Mouse (Mus musculus): ENCODE data around the gene Ephx1. TPM values are rescaled to one million over a fixed set of nuclear protein-coding genes. Genes with fewer than 3 reads are reported as not detected.

Gene Ephx1
- polyA plus RNA-seq (2015; fragmentation: Nextera tagmentation; extraction: Ambion mirVana), result 3.6 and 4.0 TPM in 2 replicates

DNA sequence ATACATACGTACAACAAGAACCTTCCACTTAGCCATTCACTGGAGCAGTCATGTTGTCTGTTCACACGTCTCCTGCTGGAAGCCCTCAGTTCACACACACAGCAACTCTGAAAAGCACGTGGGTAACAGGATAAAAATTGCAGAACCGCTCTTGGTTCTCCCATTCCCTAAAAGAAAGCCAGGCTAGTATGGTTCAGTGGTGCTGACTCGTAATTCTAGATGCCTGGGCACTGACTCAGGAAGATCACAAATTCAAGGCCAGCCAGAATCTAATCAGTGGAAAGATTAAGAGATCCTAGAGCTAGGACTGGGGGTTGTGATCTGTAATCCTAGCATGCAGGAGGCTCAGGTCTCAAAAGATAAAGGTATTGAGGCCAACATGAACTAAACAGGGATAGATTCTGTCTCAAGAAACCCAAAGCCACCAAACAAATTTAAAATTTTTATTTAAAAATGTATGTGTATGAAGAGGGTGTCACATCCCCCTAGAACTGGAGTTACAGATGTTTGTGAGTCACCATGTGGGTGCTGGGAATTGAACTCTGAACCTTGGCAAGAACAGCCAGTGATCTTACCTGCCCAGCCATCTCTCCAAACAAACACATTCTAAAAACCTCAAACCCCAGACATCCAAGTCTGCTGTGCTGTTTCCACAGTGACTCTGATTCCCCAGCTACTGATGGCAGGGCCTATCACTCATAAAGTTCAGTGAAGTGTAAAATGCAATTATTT, at the start of gene Ephx1:
Gene Ephx1, minus strand, starts transcription at position 149 of the 732 bp plus-strand sequence.
- H3K9me3 ChIP-seq, result no peaks in the 10 kb centered on the region
- 51% methylated on average over 5 of the region's 5 CpGs for WGBS
- no peak within 1 kb of the TSS for H3K9ac ChIP-seq
- ATAC-seq, result no peak
- H3K27me3 ChIP-seq (replicated peaks), result no peaks in the 10 kb centered on the region
- H3K4me1 ChIP-seq (replicated peaks), result peaks cover 15% of the 10 kb centered on the region
- no peak within 1 kb of the TSS for H3K27ac ChIP-seq
- no peak within 1 kb of the TSS for H3K4me2 ChIP-seq (replicated peaks)
- H3K36me3 ChIP-seq, result no peaks in the 10 kb centered on the region
- H3K4me3 ChIP-seq (replicated peaks), result no peak within 1 kb of the TSS

- H3K27me3 ChIP-seq (replicated peaks), result no peaks in the 10 kb centered on the region
- H3K27ac ChIP-seq, result no peak overlapping the region
- ATAC-seq, result no peak
- H3K4me2 ChIP-seq (replicated peaks), result no peak overlapping the region
- no peaks in the 10 kb centered on the region for H3K36me3 ChIP-seq
- WGBS, result 69% methylated on average over 11 of the region's 11 CpGs
- no peaks in the 10 kb centered on the region for H3K4me1 ChIP-seq (replicated peaks)
- H3K4me3 ChIP-seq (replicated peaks), result no peak overlapping the region
- H3K9me3 ChIP-seq, result no peaks in the 10 kb centered on the region
- H3K9ac ChIP-seq, result no peak overlapping the region
Measured at GRCm38 (mm10) chr1:181069671-181070070, 49.0 kb upstream of the Ephx1 start.

- Histone ChIP-seq H3K9me3 (no peaks in the 10 kb centered on the region), H3K4me3 (replicated peaks) (no peak overlapping the region), H3K36me3 (no peaks in the 10 kb centered on the region), H3K9ac (no peak overlapping the region), H3K4me2 (replicated peaks) (no peak overlapping the region), H3K4me1 (replicated peaks) (no peaks in the 10 kb centered on the region), H3K27me3 (replicated peaks) (no peaks in the 10 kb centered on the region), H3K27ac (no peak overlapping the region)
- 76% methylated on average over 1 of the region's 1 CpGs for WGBS
- ATAC-seq, result no peak
Measured at GRCm38 (mm10) chr1:181068344-181068743, 47.6 kb upstream of the Ephx1 start.

GRCm38 (mm10) chr1:181064648-181065047, 43.9 kb upstream of the Ephx1 start:
- no peak overlapping the region for H3K4me2 ChIP-seq (replicated peaks)
- WGBS, result 74% methylated on average over 6 of the region's 6 CpGs
- H3K36me3 ChIP-seq, result no peaks in the 10 kb centered on the region
- no peak for ATAC-seq
- H3K27ac ChIP-seq, result no peak overlapping the region
- no peak overlapping the region for H3K4me3 ChIP-seq (replicated peaks)
- H3K9ac ChIP-seq, result no peak overlapping the region
- no peaks in the 10 kb centered on the region for H3K27me3 ChIP-seq (replicated peaks)
- H3K9me3 ChIP-seq, result no peaks in the 10 kb centered on the region
- no peaks in the 10 kb centered on the region for H3K4me1 ChIP-seq (replicated peaks)

GRCm38 (mm10) chr1:181063991-181064390, 43.3 kb upstream of the Ephx1 start:
- Histone ChIP-seq H3K36me3 (no peaks in the 10 kb centered on the region), H3K9me3 (no peaks in the 10 kb centered on the region), H3K4me2 (replicated peaks) (no peak overlapping the region), H3K4me3 (replicated peaks) (no peak overlapping the region), H3K27me3 (replicated peaks) (no peaks in the 10 kb centered on the region), H3K9ac (no peak overlapping the region), H3K4me1 (replicated peaks) (no peaks in the 10 kb centered on the region), H3K27ac (no peak overlapping the region)
- 69% methylated on average over 2 of the region's 2 CpGs for WGBS
- no peak for ATAC-seq

- H3K4me2 ChIP-seq (replicated peaks), result no peak overlapping the region
- no peak overlapping the region for H3K4me3 ChIP-seq (replicated peaks)
- 66% methylated on average over 3 of the region's 3 CpGs for WGBS
- H3K9ac ChIP-seq, result no peak overlapping the region
- H3K4me1 ChIP-seq (replicated peaks), result no peaks in the 10 kb centered on the region
- H3K27ac ChIP-seq, result no peak overlapping the region
- H3K27me3 ChIP-seq (replicated peaks), result no peaks in the 10 kb centered on the region
- no peak for ATAC-seq
- no peaks in the 10 kb centered on the region for H3K9me3 ChIP-seq
- no peaks in the 10 kb centered on the region for H3K36me3 ChIP-seq
Measured at GRCm38 (mm10) chr1:181061784-181062485, 41.2 kb upstream of the Ephx1 start.

DNA sequence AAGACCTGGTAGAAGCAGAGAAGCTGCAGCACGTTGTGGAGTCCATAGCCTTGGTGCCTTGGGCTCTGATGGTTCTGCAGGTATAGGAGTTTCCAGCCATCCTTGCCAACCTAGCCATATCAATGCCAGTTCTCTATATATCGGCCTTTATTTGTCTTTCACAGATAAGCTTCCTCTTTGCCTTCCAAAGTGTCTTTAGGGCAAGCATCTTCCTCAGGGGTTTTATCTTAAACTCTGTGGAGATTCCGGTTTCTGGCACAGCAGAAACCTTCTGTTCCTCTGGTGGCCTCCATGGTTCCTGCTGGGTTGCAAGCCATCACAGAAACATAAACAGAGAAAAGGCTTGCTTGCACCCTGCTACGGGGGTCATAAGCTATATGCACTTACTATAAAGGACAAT, 32.2 kb upstream of the Ephx1 start:
- ATAC-seq, result no peak
- H3K27ac ChIP-seq, result no peak overlapping the region
- no peaks in the 10 kb centered on the region for H3K9me3 ChIP-seq
- H3K36me3 ChIP-seq, result no peaks in the 10 kb centered on the region
- no peaks in the 10 kb centered on the region for H3K4me1 ChIP-seq (replicated peaks)
- no peak overlapping the region for H3K4me3 ChIP-seq (replicated peaks)
- H3K9ac ChIP-seq, result no peak overlapping the region
- H3K4me2 ChIP-seq (replicated peaks), result no peak overlapping the region
- no peaks in the 10 kb centered on the region for H3K27me3 ChIP-seq (replicated peaks)
- WGBS, result 76% methylated on average over 4 of the region's 4 CpGs

DNA sequence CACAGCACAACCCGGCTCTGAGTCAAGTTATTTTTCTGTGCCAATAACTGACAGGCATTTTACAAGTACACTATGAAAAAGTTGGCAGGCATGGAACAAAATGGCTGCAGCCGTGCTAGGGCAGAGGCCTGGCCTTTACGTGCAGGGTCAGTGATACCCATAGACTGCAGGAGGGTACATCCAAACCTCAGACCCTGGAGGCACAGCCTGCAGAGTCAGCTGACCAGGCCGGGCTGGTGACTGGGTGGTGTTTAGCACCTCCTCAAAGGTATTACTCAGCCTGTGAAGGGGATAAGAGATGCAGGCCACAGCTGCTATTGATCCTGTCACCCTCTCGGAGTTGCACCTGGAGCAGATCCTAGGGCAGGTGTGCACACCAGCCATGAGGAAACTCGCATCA, 30.2 kb upstream of the Ephx1 start, which contains the start of gene 9130409I23Rik:
Gene 9130409I23Rik, plus strand, starts transcription at position 301 of the 400 bp plus-strand sequence.
- no peaks in the 10 kb centered on the region for H3K36me3 ChIP-seq
- H3K4me3 ChIP-seq (replicated peaks), result no peak within 1 kb of the TSS
- no peak within 1 kb of the TSS for H3K9ac ChIP-seq
- no peak within 1 kb of the TSS for H3K4me2 ChIP-seq (replicated peaks)
- H3K4me1 ChIP-seq (replicated peaks), result no peaks in the 10 kb centered on the region
- H3K9me3 ChIP-seq, result no peaks in the 10 kb centered on the region
- WGBS, result 76% methylated on average over 6 of the region's 6 CpGs
- ATAC-seq, result no peak
- no peaks in the 10 kb centered on the region for H3K27me3 ChIP-seq (replicated peaks)
- no peak within 1 kb of the TSS for H3K27ac ChIP-seq

GRCm38 (mm10) chr1:181049328-181049842, 28.7 kb upstream of the Ephx1 start:
- Histone ChIP-seq H3K9me3 (no peaks in the 10 kb centered on the region), H3K9ac (no peak overlapping the region), H3K4me2 (replicated peaks) (no peak overlapping the region), H3K27me3 (replicated peaks) (no peaks in the 10 kb centered on the region), H3K36me3 (no peaks in the 10 kb centered on the region), H3K27ac (no peak overlapping the region), H3K4me3 (replicated peaks) (no peak overlapping the region), H3K4me1 (replicated peaks) (no peaks in the 10 kb centered on the region)
- ATAC-seq, result no peak

- 61% methylated on average over 1 of the region's 1 CpGs for WGBS
Measured at GRCm38 (mm10) chr1:181047520-181047919, 26.8 kb upstream of the Ephx1 start.

DNA sequence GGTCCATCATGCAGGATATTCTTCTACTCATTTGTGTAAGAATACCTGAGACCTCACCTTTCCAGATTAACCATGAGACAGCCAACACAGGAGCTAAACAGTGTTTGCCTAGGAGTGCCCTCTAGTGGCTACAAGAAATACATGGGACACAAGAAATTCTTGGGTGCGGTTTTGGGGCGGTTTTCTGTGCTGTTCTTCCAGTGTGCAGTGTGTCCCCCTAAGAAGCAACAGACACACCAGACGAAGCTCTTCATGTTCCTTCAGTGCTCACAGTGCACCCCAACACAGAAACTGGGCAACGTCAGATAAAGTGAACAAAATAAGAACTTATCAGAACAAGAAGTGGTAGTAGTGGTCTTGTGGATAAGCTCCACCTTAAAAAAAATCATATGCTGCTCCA, 18.9 kb upstream of the Ephx1 start:
- H3K4me3 ChIP-seq (replicated peaks), result no peak overlapping the region
- no peak overlapping the region for H3K27ac ChIP-seq
- H3K4me2 ChIP-seq (replicated peaks), result no peak overlapping the region
- no peak overlapping the region for H3K9ac ChIP-seq
- ATAC-seq, result no peak
- no peaks in the 10 kb centered on the region for H3K27me3 ChIP-seq (replicated peaks)
- H3K36me3 ChIP-seq, result no peaks in the 10 kb centered on the region
- H3K4me1 ChIP-seq (replicated peaks), result no peaks in the 10 kb centered on the region
- 17% methylated on average over 4 of the region's 4 CpGs for WGBS
- no peaks in the 10 kb centered on the region for H3K9me3 ChIP-seq

More at GRCm38 (mm10) chr1:181047520-181047919, 26.8 kb upstream of the Ephx1 start:
- H3K9ac ChIP-seq, result no peak overlapping the region
- no peaks in the 10 kb centered on the region for H3K36me3 ChIP-seq
- H3K4me1 ChIP-seq (replicated peaks), result no peaks in the 10 kb centered on the region
- no peaks in the 10 kb centered on the region for H3K9me3 ChIP-seq
- H3K4me3 ChIP-seq (replicated peaks), result no peak overlapping the region
- ATAC-seq, result no peak
- H3K27ac ChIP-seq, result no peak overlapping the region
- no peaks in the 10 kb centered on the region for H3K27me3 ChIP-seq (replicated peaks)
- H3K4me2 ChIP-seq (replicated peaks), result no peak overlapping the region

- no peak for ATAC-seq
Measured at GRCm38 (mm10) chr1:181037623-181038022, 16.9 kb upstream of the Ephx1 start.

More at GRCm38 (mm10) chr1:181037623-181038022, 16.9 kb upstream of the Ephx1 start:
- Histone ChIP-seq H3K4me1 (replicated peaks) (no peaks in the 10 kb centered on the region), H3K4me3 (replicated peaks) (no peak overlapping the region), H3K27ac (no peak overlapping the region), H3K9ac (no peak overlapping the region), H3K9me3 (no peaks in the 10 kb centered on the region), H3K4me2 (replicated peaks) (no peak overlapping the region), H3K27me3 (replicated peaks) (no peaks in the 10 kb centered on the region), H3K36me3 (no peaks in the 10 kb centered on the region)
- WGBS, result 65% methylated on average over 4 of the region's 4 CpGs
